Mouse (Mus musculus) ES-E14 (cell line): ENCODE measurements at regions not wholly inside any gene's neighbourhood (a gene's known extent, or its start where the extent isn't known, plus 50 kb on each side); places are given as distances from the start of the nearest gene placed in this dataset.

Source experiments
- CHD2 ChIP-seq: IDR thresholded peaks from 2 replicates; pipeline ENCODE4 v1.6.1; 2014; ENCODE audit warnings: mild to moderate bottlenecking, low read depth, low read length, inconsistent platforms
- HCFC1 ChIP-seq: IDR thresholded peaks from 2 replicates; pipeline ENCODE4 v1.6.1; 2012; ENCODE audit warnings: low read length, inconsistent platforms, borderline replicate concordance; ENCODE audit not compliant: insufficient read depth
- MAFK ChIP-seq: IDR thresholded peaks from 2 replicates; pipeline ENCODE4 v1.6.1; 2014; ENCODE audit warnings: mild to moderate bottlenecking, low read depth, low read length, inconsistent platforms; ENCODE audit not compliant: insufficient read depth
- ZC3H11A ChIP-seq: IDR thresholded peaks from 2 replicates; pipeline ENCODE4 v1.6.1; 2012; ENCODE audit warnings: low read depth, mild to moderate bottlenecking, inconsistent platforms, low read length, borderline replicate concordance
- ZNF384 ChIP-seq: IDR thresholded peaks from 2 replicates; pipeline ENCODE4 v1.6.1; 2012; ENCODE audit warnings: low read depth, low read length, inconsistent platforms

- TF ChIP-seq HCFC1 (no peak), CHD2 (no peak), ZC3H11A (no peak), ZNF384 (no peak), MAFK (no peak)
These were observed 73.5 kb downstream of the Skor1 start for GRCm38 (mm10) chr9:63075252-63075651.
